Mouse (Mus musculus): Measurements from ENCODE around the gene Neurl1a.

- TF ChIP-seq CTCF (IDR thresholded peaks at IDR 0.05; ENCODE audit: borderline replicate concordance, control insufficient read depth, extremely low read depth, insufficient read depth, low read length, poor library complexity): no peak
- no peak for TF ChIP-seq POLR2A (IDR thresholded peaks at IDR 0.05; ENCODE audit: control insufficient read depth, extremely low read depth, insufficient read depth, low read length, poor library complexity)
Observed at GRCm38 (mm10) chr19:47180011-47180410, 1.4 kb downstream of the Neurl1a start.
